Mouse (Mus musculus): ENCODE measurements around the gene Olfr1242.

Olfr1242 gene

DNA sequence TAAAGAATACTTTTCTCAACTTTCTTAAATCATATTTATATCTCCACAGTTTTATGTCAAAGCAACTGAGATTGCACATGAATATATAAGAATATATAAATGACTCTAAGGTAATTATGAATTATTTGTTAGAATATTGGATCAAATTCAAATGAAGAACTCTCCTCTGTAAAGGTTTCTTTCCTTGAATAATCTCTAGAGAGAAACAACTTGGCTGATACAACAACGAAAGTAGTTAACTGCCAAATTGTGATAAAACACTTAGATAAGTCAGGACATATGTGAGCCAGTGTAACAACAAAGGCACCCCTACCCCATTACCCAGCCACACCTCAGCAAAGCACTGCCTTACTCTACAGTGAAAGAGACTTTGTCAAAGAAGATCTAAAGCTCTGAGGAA, at the start of gene Olfr1242:
Gene Olfr1242 (minus strand): TSS at position 101 of the 400 bp plus-strand sequence.
- DNase-seq (ENCODE audit: low spot score) = no peak

DNA sequence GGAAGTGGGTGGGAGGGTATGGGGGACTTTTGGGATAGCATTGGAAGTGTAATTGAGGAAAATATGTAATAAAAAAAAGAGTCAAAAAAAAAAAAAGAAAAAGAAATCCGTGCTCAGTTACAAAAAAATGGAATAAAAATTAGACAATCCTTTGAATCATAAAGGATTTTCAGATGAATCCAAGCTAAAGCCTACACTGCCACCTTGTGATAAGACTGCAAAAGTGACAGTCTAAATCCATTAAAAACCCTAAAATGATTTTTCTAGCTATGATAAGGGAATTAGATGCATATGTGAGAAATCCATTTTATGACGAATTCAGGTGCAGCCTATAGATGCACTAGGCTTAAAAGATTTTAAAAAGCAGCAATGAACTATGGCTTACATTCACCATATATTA, 46.4 kb upstream of the Olfr1242 start:
- DNase-seq (ENCODE audit: low spot score) = no peak

DNA sequence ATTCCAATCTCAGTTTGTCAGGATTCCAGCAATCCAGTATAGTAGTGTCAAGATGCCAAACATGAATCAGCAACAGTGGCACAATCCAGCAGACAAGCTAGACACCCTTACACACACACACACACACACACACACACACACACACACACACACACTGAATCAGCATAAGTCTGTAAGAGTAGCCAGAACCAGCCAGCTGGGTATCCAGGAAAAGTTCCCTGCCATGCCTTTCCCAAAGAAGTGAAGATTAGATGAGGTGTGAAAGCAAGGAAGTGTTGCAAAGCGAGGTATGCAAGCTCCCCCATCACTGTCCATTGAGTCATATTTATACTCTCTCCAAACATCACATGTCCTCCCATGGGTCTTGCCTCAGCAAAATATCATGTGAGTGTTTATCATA, 41.8 kb upstream of the Olfr1242 start:
- no peak for DNase-seq (ENCODE audit: low spot score)

DNA sequence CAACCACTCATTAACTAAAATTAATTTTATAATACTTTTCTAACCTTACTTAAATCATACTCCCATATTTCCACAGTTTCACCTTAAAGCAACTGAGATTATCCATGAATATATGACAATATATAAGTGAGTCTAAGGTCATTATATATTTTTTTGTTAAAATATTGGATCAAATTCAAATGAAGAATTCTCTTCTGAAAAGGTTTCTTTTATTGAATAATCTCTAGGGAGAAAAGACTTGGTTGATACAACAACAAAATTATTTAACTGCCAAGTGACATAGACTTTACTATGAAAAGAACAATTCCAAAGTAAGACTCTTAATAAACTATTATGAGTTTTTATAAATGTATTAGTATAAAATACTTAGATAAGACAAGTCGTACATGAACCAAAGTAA, 33.3 kb upstream of the Olfr1242 start, which contains the start of gene Olfr1243:
Gene Olfr1243 (minus strand): TSS at position 101 of the 400 bp plus-strand sequence.
- no peak for DNase-seq (ENCODE audit: low spot score)

DNA sequence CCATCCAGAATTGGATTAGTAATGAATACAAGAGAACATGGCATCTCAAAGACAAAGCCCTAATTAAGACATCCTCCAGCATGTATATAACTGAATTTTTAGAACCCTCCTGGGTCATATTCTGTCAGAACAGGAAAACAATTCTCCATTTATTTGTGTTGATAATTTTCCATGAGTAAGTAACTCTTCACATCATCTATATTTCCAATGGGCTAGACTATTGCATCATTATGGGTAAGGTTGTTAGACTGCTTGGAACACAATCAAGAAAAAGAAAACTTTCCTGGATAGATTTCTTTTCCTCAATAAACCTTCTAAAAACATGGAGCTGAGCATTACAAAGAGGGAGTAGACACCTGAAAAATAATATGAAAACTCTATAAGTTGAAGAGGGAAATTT, 11.1 kb downstream of the Olfr1242 start, which contains the start of gene Olfr1241:
Gene Olfr1241 (minus strand): TSS at position 101 of the 400 bp plus-strand sequence.
- DNase-seq (ENCODE audit: low spot score) = no peak

DNA sequence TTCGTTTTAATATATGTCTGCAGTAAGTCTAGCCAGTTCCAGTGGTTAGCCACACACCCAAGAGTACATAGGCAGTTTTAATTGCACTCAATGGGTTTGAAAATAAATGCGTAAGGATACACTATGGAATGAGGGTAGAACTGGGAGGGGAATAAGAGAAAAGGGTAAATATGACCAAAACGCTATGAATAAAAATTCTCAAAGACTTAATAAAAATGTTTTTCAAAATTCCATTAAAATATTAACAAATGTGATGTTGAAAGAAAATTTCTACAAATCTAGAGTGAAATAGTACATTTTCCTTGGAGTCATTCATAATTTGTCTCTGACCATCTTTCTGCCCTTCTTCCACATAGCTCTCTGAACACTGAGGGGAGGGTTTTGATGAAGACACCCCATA, 55.2 kb downstream of the Olfr1242 start, which contains the start of gene Olfr1240:
Gene Olfr1240 (minus strand): TSS at position 101 of the 400 bp plus-strand sequence.
- no peak for DNase-seq (ENCODE audit: low spot score)

All from MN1 (cell line).